Mouse (Mus musculus): ENCODE data around the gene Stn1. TPM values are rescaled to one million over a fixed set of nuclear protein-coding genes. Genes with fewer than 3 reads are reported as not detected.

The Stn1 gene
- 17.9 and 21.8 TPM in 2 replicates for total RNA-seq (2023)

GRCm38 (mm10) chr19:47537300-47537792, at the start of gene Stn1:
TSS of gene Stn1 (minus strand) at chr19:47537507.

GRCm38 (mm10) chr19:47579225-47579787, 42.0 kb upstream of the Stn1 start, which contains the start of gene Slk:
TSS of gene Slk (plus strand) at chr19:47579678.

GRCm38 (mm10) chr19:47464304-47465241, 72.7 kb downstream of the Stn1 start, which contains the start of gene Sh3pxd2a:
TSS of gene Sh3pxd2a (minus strand) at chr19:47464401.

Other genes starting within 250 kb of the Stn1 start
- 1.1 and 1.2 TPM in 2 replicates for gene Sh3pxd2a, start 73.1 kb downstream of the Stn1 start, total RNA-seq (2023)
- 109 and 131 TPM in 2 replicates for gene Slk, start 42.2 kb upstream of the Stn1 start, total RNA-seq (2023)
- gene Col17a1, start 154.6 kb upstream of the Stn1 start, total RNA-seq (2023): not detected in 2 replicates
- gene Sfr1, start 194.2 kb upstream of the Stn1 start, total RNA-seq (2023): 63.1 and 74.4 TPM in 2 replicates

Measured in neutrophil, adult 65 days (primary cell).